Mouse (Mus musculus) hindbrain, postnatal 0 days (tissue): ENCODE measurements around the gene Olfr68. TPM values are rescaled to one million over a fixed set of nuclear protein-coding genes. Genes with fewer than 3 reads are reported as not detected.
"Not testable (repeated sequence)": the region's sequence is repeated elsewhere in the genome, so short reads cannot be mapped to it uniquely, and the experiment has no call there.

Experiments used
- ATAC-seq: fragments of 200-750 bp; cut with Nextera tagmentation; 2 replicates; pipeline ENCODE4 v1.8.0; 2017; ENCODE audit warnings: mild to moderate bottlenecking, moderate TSS enrichment, moderate library complexity
- DNase-seq: peaks from one replicate; pipeline ENCODE4 v3.0.0-alpha.2; 2015; ENCODE audit warnings: low spot score
- H3K27ac ChIP-seq: fragments of 300-500 bp; sonication (generic); 2 replicates; pipeline ENCODE4 v1.5.1; 2014; ENCODE audit warnings: mild to moderate bottlenecking
- H3K27me3 ChIP-seq: fragments of 300-500 bp; sonication (generic); 2 replicates; pipeline ENCODE4 v1.6.1; 2014; ENCODE audit warnings: low read length, mixed read lengths; ENCODE audit not compliant: insufficient read depth
- H3K36me3 ChIP-seq: fragments of 300-500 bp; sonication (generic); 2 replicates; pipeline ENCODE4 v1.6.1; 2014; ENCODE audit warnings: low read length, mixed read lengths; ENCODE audit not compliant: insufficient read depth
- H3K4me1 ChIP-seq: fragments of 300-500 bp; sonication (generic); 2 replicates; pipeline ENCODE4 v1.6.1; 2014; ENCODE audit warnings: antibody characterized with exemption, low read length, mixed read lengths; ENCODE audit not compliant: insufficient read depth
- H3K4me2 ChIP-seq: fragments of 300-500 bp; sonication (generic); 2 replicates; pipeline ENCODE4 v1.6.1; 2014; ENCODE audit warnings: low read depth, mild to moderate bottlenecking, low read length, moderate library complexity, mixed read lengths
- H3K4me3 ChIP-seq: fragments of 300-500 bp; sonication (generic); 2 replicates; pipeline ENCODE4 v1.5.1; 2014; ENCODE audit warnings: low read length
- H3K9ac ChIP-seq: fragments of 300-500 bp; sonication (generic); replicated peaks from 2 replicates; pipeline ENCODE4 v1.6.1; 2014; ENCODE audit warnings: mild to moderate bottlenecking, low read length, moderate library complexity, mixed read lengths
- H3K9me3 ChIP-seq: fragments of 300-500 bp; sonication (generic); 2 replicates; pipeline ENCODE4 v1.6.1; 2016; ENCODE audit warnings: low read length, mixed read lengths
- CTCF ChIP-seq: IDR thresholded peaks from 2 replicates; pipeline ENCODE4 v1.5.1; 2016; ENCODE audit warnings: antibody characterized with exemption, control low read depth, low read depth
- WGBS: fragments of 180-500 bp; shearing (Covaris S2); extraction: QIAGEN DNeasy Blood & Tissue Kit; methylation state at CpG from one replicate; pipeline ENCODE4 v1.1.7; 2014; 5-methylcytosine and 5-hydroxymethylcytosine counted together
- polyA plus RNA-seq: library from polyadenylated mRNA; unstranded; fragments of >200 nt; fragmentation: Nextera tagmentation; extraction: Ambion mirVana; gene quantifications from 2 replicates; pipeline ENCODE4 v1.2.1, GENCODE M21; 2015
- total RNA-seq: library from RNA; depleted of rRNA; stranded (reverse); fragments of >200 nt; gene quantifications from 2 replicates; pipeline ENCODE4 v1.2.3, GENCODE M21; 2014; rRNA removed

Olfr68 gene
- total RNA-seq (not detected in 2 replicates), polyA plus RNA-seq (not detected in 2 replicates)

GRCm38 (mm10) chr7:103779598-103779997 lies at the start of gene Olfr68:
TSS of gene Olfr68 (minus strand) at chr7:103779698.
- no peak for TF ChIP-seq CTCF
- Histone ChIP-seq H3K4me1 (no peaks in the 10 kb centered on the region), H3K27me3 (no peaks in the 10 kb centered on the region), H3K36me3 (no peaks in the 10 kb centered on the region), H3K27ac (no peak within 1 kb of the TSS), H3K9ac (no peak within 1 kb of the TSS), H3K9me3 (no peaks in the 10 kb centered on the region), H3K4me2 (no peak within 1 kb of the TSS), H3K4me3 (no peak within 1 kb of the TSS)
- ATAC-seq, result no peak
- no peak for DNase-seq
- 70% methylated on average over 3 of the region's 3 CpGs for WGBS

GRCm38 (mm10) chr7:103827808-103828207 lies 48.3 kb upstream of the Olfr68 start, which contains the start of gene Hbb-bs:
TSS of gene Hbb-bs (minus strand) at chr7:103828096.
- no peaks in the 10 kb centered on the region for H3K27me3 ChIP-seq
- H3K4me3 ChIP-seq, result no peak within 1 kb of the TSS
- ATAC-seq, result no peak
- H3K9ac ChIP-seq, result no peak within 1 kb of the TSS
- DNase-seq, result no peak
- H3K9me3 ChIP-seq, result no peaks in the 10 kb centered on the region
- H3K27ac ChIP-seq, result no peak within 1 kb of the TSS
- no peaks in the 10 kb centered on the region for H3K36me3 ChIP-seq
- no peak within 1 kb of the TSS for H3K4me2 ChIP-seq
- WGBS, result 82% methylated on average over 4 of the region's 4 CpGs
- TF ChIP-seq CTCF, result no peak
- H3K4me1 ChIP-seq, result no peaks in the 10 kb centered on the region

- H3K4me3 ChIP-seq, H3K4me2 ChIP-seq: not testable (repeated sequence)
These were observed 47.6 kb upstream of the Olfr68 start for GRCm38 (mm10) chr7:103827139-103827538.

GRCm38 (mm10) chr7:103826255-103826887 lies 46.9 kb upstream of the Olfr68 start:
- Histone ChIP-seq H3K4me2 (no peak overlapping the region), H3K27ac (no peak overlapping the region), H3K4me3 (no peak overlapping the region), H3K9ac (no peak overlapping the region), H3K4me1 (no peaks in the 10 kb centered on the region), H3K36me3 (no peaks in the 10 kb centered on the region), H3K27me3 (no peaks in the 10 kb centered on the region), H3K9me3 (no peaks in the 10 kb centered on the region)
- no peak for TF ChIP-seq CTCF
- ATAC-seq, result no peak
- no peak for DNase-seq
- 41% methylated on average over 3 of the region's 3 CpGs for WGBS

More at GRCm38 (mm10) chr7:103827139-103827538, 47.6 kb upstream of the Olfr68 start:
- not testable (repeated sequence) for H3K4me1 ChIP-seq, H3K9ac ChIP-seq, H3K27ac ChIP-seq, H3K36me3 ChIP-seq, H3K9me3 ChIP-seq, ATAC-seq, DNase-seq, H3K27me3 ChIP-seq
- no CpG with 5 or more reads among the region's 2 CpGs for WGBS

GRCm38 (mm10) chr7:103825536-103826254 lies 46.2 kb upstream of the Olfr68 start:
- Histone ChIP-seq H3K4me2 (no peak overlapping the region), H3K9ac (no peak overlapping the region), H3K4me3 (no peak overlapping the region), H3K27ac (no peak overlapping the region), H3K36me3 (no peaks in the 10 kb centered on the region), H3K9me3 (no peaks in the 10 kb centered on the region), H3K4me1 (no peaks in the 10 kb centered on the region), H3K27me3 (no peaks in the 10 kb centered on the region)
- TF ChIP-seq CTCF, result no peak
- 91% methylated on average over 3 of the region's 3 CpGs for WGBS
- ATAC-seq, result no peak
- no peak for DNase-seq

- no peak for TF ChIP-seq CTCF
- Histone ChIP-seq H3K4me3 (no peak overlapping the region), H3K36me3 (no peaks in the 10 kb centered on the region), H3K9me3 (no peaks in the 10 kb centered on the region), H3K9ac (no peak overlapping the region), H3K4me1 (no peaks in the 10 kb centered on the region), H3K27me3 (no peaks in the 10 kb centered on the region), H3K27ac (no peak overlapping the region), H3K4me2 (no peak overlapping the region)
- DNase-seq (no peak), ATAC-seq (no peak)
- 82% methylated on average over 2 of the region's 2 CpGs for WGBS
These were observed 45.1 kb upstream of the Olfr68 start for GRCm38 (mm10) chr7:103824597-103824996.

GRCm38 (mm10) chr7:103815085-103815484 lies 35.6 kb upstream of the Olfr68 start:
- DNase-seq, H3K36me3 ChIP-seq, ATAC-seq, H3K27ac ChIP-seq, H3K9ac ChIP-seq, H3K4me2 ChIP-seq, H3K9me3 ChIP-seq, H3K27me3 ChIP-seq, H3K4me1 ChIP-seq, H3K4me3 ChIP-seq: not testable (repeated sequence)
- no CpG with 5 or more reads among the region's 2 CpGs for WGBS
